Mouse (Mus musculus) CD8-positive naive resting alpha-beta T cell, adult 2 months (primary cell): Measurements from ENCODE around the gene Il1b.

Experiments used
- DNase-seq, 2 experiments: peaks; one replicate each; pipeline ENCODE4 v3.0.0; 2022; ENCODE audit warnings: low read depth in 2 of 2, low spot score in 2 of 2

Il1b gene

GRCm38 (mm10) chr2:129371039-129371438 is at the start of gene Il1b:
Gene Il1b, minus strand, starts transcription at chr2:129371139.
- DNase-seq: no peak

- DNase-seq: no peak
Observed at GRCm38 (mm10) chr2:129419361-129419880, 48.5 kb upstream of the Il1b start.

- no peak for DNase-seq
Observed at GRCm38 (mm10) chr2:129414593-129414992, 43.7 kb upstream of the Il1b start.

GRCm38 (mm10) chr2:129413488-129413887 is 42.5 kb upstream of the Il1b start:
- DNase-seq: no peak

GRCm38 (mm10) chr2:129411651-129412050 is 40.7 kb upstream of the Il1b start:
- DNase-seq: no peak

- DNase-seq: no peak
Observed at GRCm38 (mm10) chr2:129410344-129410743, 39.4 kb upstream of the Il1b start.

GRCm38 (mm10) chr2:129408476-129408875 is 37.5 kb upstream of the Il1b start:
- peak in 1 of 2 experiments; percentile 27 for DNase-seq

GRCm38 (mm10) chr2:129407596-129407995 is 36.7 kb upstream of the Il1b start:
- DNase-seq: no peak

GRCm38 (mm10) chr2:129406508-129406907 is 35.6 kb upstream of the Il1b start:
- no peak for DNase-seq

GRCm38 (mm10) chr2:129403786-129404185 is 32.8 kb upstream of the Il1b start:
- no peak for DNase-seq

GRCm38 (mm10) chr2:129402330-129402729 is 31.4 kb upstream of the Il1b start:
- DNase-seq: no peak

- no peak for DNase-seq
Observed at GRCm38 (mm10) chr2:129401803-129402202, 30.9 kb upstream of the Il1b start.

GRCm38 (mm10) chr2:129398176-129398575 is 27.2 kb upstream of the Il1b start:
- DNase-seq: no peak

GRCm38 (mm10) chr2:129393524-129393923 is 22.6 kb upstream of the Il1b start:
- no peak for DNase-seq

GRCm38 (mm10) chr2:129390161-129390560 is 19.2 kb upstream of the Il1b start:
- no peak for DNase-seq

GRCm38 (mm10) chr2:129389323-129389722 is 18.4 kb upstream of the Il1b start:
- no peak for DNase-seq

- DNase-seq: no peak
Observed at GRCm38 (mm10) chr2:129385331-129385730, 14.4 kb upstream of the Il1b start.

- DNase-seq: no peak
Observed at GRCm38 (mm10) chr2:129384272-129384660, 13.3 kb upstream of the Il1b start.

- no peak for DNase-seq
Observed at GRCm38 (mm10) chr2:129383512-129384271, 12.8 kb upstream of the Il1b start.

GRCm38 (mm10) chr2:129380746-129381474 is 10.0 kb upstream of the Il1b start:
- DNase-seq: no peak

GRCm38 (mm10) chr2:129380211-129380610 is 9.3 kb upstream of the Il1b start:
- DNase-seq: no peak

- DNase-seq: no peak
Observed at GRCm38 (mm10) chr2:129373307-129373706, 2.4 kb upstream of the Il1b start.
